Mouse (Mus musculus) myocyte (in vitro differentiated cells): Measurements from ENCODE around the gene Vdac2.

Experiments used
- MYOG ChIP-seq, 3 experiments: IDR thresholded peaks; one replicate each; pipeline ENCODE4 v1.6.1; 2011; ENCODE audit warnings: control low read depth in 2 of 3, low read depth in 2 of 3, mild to moderate bottlenecking in 2 of 3; ENCODE audit not compliant: insufficient read length in 2 of 3, control insufficient read depth in 1 of 3, insufficient read depth in 1 of 3
- POLR2A ChIP-seq: IDR thresholded peaks from one replicate; pipeline ENCODE4 v1.6.1; 2011; ENCODE audit warnings: low read depth, mild to moderate bottlenecking, control low read depth, moderate library complexity; ENCODE audit not compliant: insufficient read length
- REST ChIP-seq: IDR thresholded peaks from one replicate; pipeline ENCODE4 v1.6.1; 2011; ENCODE audit warnings: mild to moderate bottlenecking, control low read depth, moderate library complexity; ENCODE audit not compliant: insufficient read depth, insufficient read length
- TCF12 ChIP-seq: IDR thresholded peaks from one replicate; pipeline ENCODE4 v1.6.1; 2011; ENCODE audit warnings: mild to moderate bottlenecking, control low read depth; ENCODE audit not compliant: poor library complexity, insufficient read depth, severe bottlenecking
- USF1 ChIP-seq: IDR thresholded peaks from one replicate; pipeline ENCODE4 v1.6.1; 2011; ENCODE audit warnings: low read depth, mild to moderate bottlenecking, control low read depth, moderate library complexity

DNA sequence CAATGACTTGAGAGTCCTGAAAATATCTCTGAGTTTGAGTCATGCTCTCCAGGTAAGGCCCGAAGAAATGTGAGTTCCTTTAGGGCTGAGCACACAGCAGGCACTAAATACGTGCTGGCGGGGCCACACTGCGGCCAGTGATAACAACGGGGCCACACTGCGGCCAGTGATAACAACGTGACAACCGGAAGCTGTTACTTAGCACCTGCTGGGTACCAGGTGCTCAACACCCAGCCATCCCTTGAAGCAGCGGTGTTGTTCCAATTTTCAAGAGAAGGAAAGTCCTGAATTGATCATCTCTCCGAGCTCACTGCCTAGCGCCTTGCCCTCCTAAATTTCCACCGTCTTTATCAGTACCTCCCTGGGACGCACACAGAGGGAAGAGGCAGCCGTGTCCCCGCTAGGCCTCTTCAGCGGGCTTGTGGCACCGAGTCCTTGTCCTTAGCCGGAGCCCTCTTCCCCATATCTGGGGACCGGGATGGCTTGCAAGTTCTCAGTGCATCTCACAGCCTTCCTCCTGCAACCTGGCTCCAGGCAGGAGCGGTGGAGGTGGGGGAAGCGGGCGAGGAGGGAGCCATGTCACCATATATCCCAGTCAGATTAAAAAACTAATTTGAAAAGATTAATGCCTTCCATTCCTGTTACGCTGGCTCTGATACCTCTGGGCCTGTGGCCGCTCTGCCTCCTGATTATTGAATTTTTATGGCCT, 25.5 kb downstream of the Vdac2 start:
- TF ChIP-seq MYOG (IDR thresholded peaks at IDR 0.05; ENCODE audit: control insufficient read depth in 1 of 3, insufficient read depth in 1 of 3, insufficient read length in 2 of 3, low read depth in 2 of 3) (no peak), POLR2A (no peak), TCF12 (no peak), REST (no peak), USF1 (no peak)
